Mouse (Mus musculus) cerebellum, adult 9-10 months (tissue): ENCODE measurements around the gene Muc13.
A peak's percentile ranks its signal among the peaks of the same experiment; 100 is the strongest.

Experiments used
- DNase-seq: peaks from one replicate; pipeline ENCODE4 v3.0.0; 2022

The Muc13 gene

DNA sequence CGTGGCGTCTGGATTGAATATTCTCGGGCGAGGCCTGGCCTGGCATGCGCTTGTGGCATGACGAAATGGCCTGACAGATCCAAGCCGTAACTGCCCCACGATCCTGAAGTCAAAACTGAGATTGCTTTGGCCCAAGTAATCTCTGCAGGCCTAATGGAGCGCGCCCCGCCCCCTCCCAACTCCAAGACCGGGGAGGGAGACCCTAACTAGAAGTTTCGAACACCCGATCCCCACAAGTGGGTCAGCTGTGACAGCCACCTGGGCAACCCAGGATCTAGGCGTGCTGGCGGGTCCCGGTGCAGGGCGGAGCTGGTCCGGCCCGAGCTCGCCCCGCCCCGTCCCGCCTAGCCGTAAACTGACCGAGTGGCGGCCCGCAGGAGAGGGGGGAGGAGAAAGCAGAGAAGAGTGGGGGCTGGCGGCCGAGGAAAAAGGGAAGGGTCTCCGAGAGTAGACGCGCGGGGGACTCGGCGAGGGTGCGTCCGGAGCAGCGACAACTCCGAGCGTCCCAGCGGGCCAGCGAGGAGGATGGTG, 35.5 kb downstream of the Muc13 start, which contains the start of gene Itgb5:
TSS of gene Itgb5 (plus strand) at position 365 of the 531 bp plus-strand sequence.
- DNase-seq: peak; percentile 82

DNA sequence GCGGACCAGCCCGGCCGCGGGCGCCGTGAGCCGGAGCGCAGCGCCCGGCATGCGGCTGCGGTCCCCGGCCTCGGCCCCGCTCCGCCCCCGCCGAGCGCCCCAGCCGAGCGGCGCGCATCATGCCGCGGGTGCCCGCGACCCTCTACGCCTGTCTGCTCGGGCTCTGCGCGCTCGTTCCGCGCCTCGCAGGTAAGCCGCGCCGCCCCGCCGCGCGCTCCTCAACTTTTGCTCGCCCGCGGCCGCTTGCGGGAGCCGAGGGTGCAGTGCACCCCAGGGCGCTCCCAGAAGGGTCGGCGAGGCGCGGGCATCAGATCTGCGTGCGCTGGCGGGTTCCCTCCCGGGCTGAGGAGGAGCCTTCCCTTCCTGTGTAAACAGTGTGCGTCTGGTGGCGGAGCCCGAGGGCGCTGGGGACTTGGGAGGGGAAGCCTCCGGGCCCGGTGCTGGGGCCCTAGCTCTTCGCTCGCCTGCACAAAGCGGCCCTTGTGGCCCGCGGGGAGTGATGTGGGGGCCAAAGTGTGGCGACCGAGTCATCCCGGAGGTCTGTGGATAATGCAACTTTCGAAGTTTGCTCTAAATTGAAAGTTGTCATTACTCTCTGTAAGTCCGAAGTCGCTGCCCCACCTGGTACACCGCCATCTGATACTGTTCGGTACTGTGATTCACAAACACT, 36.1 kb downstream of the Muc13 start:
- no peak for DNase-seq

DNA sequence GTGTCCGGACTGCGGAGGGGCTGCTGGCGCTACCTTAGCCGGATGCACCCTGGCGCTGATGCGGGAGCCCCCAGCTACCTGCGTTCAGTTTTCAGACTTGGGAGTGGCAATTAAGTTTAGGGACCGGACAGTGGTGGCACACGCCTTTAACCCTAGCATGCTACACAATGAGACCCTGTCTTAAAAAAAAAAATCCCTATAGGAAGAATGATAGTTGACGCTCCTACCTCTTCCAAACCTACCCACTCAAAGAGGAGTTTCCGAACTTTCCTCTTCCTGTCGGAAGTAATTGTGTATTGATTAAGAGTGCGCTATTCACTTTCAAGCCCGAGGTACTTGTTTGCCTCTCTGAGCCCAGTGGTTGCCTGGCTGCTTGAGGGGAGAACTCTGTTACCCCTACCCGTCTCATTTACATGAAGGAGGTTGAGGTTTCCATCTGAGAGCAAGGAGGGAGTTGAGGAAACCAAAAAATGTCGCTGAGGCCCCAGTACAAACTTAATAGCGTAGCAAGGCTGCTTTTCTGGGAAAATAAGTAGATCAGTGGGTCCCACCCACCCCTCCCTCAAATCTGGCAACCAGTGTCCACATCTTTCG, 36.8 kb downstream of the Muc13 start:
- no peak for DNase-seq

DNA sequence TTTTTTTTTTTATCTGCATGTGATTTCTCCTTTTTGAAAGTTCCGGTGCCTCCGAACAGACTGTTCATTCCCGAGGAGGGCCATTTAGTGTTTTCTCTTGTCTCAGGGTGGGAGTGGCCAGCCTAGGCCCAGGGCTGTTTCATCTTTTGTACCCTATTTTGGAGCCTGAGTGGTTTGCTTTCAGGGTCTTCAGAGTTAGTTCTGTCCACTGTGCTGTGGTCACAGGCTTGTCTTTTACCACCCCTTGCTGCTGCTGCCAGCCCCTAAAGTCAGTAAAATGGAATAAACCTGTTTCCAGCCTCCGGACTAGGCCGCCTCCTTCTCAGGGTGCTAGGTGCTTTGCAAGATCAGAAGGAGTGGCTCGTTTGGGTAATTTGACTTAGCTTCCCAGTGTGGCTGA, 38.2 kb downstream of the Muc13 start:
- DNase-seq: no peak

DNA sequence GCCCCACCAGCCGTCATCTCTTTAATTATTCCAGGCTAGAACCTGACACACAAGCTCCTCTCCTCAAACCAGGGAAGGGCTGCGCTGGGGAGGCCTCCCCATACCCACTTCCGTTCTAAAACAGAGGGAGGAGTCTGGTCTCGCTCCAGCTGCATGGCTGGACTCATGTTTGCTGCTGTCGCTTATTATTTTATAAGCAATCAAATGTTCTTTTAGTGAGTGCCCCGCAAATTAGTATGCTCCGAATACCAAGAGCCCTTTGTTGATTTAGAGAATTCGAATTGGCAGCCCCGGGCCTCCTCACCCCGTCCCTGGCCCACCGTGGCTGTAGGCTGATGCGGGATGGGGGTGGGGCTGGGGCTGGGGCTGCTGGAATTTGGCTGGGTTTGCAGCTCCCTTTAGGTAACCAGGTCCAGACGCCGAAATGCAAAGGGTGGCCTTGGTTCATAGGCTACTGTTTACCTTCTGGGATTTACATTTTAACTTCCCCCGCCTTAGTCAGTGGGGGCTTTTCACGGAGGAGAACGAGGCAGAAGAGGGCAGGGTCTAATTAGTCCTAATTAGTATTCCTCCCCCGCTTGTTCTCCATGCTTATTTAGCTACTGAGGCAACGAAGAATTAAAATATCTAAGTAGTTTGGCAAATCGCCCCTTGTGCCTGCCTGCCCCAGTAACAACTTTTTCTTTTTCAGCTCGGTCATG, 39.0 kb downstream of the Muc13 start:
- peak; percentile 46 for DNase-seq

DNA sequence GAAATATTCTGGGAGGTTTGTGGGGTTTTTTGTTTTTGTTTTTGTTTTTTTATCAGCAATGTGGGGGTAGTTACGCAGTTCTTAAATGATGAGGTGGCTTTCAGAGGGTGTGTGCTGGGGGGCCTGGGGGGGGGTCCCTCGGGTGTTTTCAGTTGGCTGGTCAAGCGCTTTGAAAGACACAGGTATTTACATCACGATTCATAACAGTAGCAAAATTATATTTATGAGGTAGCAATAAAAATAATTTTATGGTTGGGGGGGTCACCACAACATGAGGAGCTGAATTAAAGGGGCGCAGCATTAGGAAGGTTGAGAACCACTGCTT, 39.6 kb downstream of the Muc13 start:
- no peak for DNase-seq

DNA sequence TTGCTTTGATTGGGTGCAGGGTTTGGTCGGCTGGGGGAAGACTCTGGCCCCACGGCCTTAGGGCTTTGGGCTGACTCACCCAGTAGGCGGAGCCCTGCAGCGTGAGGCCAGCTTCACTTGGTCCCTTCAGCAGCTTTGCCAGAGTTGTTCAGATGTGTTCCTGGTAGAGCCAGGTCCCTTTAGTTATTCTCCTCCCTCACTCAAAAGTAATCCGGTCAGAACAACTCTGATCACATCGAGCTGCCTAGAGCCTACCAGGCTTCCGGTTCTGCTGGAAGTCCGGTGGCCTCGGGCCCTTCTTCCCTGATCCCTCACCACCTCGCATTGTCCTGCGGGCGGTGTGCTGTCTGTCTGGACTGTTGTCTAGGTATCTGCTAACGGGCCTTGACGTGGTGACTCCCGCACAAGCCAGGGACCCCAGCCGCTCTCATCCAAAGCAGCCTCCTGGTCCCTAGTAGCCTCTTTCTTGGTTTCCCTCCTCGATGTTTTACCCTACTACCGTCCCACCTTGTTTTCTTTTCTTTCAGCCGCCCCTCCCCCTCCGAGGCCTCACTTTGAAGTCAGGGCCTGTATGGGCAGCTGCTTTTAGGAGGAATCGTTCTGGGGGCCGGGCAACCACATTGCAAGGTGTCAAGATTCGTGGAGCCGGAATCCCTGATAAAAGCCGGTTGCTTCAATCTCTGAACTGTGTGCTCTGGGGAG, 40.1 kb downstream of the Muc13 start:
- peak; percentile 35 for DNase-seq

DNA sequence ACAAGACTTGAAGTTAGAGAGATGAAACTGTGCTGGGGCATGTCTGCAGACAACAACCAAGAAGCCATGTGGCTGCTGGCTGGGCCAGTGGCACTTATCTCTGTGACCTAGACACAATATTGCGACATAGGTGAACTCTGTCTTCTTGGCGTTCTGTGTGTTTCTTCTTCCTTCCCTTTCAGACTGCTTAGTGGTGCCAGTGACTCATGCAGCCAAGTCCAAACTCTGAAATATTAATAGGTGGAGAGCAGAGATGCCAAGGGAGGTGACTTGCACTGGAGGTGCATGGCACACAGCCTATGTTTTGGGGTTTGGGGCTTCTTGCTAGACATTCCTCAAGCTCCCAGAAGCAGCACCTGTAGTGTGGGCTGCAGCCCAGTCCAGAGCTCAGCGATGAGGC, 42.8 kb downstream of the Muc13 start:
- DNase-seq: no peak

DNA sequence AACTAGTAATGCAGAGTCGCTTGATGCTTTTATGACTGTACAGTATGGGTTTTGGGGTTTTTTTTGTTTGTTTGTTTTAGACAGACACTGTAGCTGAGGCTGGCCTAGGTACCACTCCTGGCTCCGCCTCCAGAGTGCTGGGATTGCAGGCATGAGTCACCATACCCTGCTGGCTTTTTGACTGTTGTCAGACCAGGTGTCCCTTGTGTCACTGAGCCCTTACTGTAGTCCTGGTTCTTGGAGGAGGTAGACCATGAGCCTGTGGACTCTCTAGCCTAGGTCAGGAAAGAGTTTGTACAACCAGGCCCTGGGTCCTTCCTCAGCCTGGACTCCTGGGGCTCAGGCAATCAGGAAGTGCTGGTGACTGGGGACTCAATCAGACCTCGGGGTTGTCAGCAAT, 43.4 kb downstream of the Muc13 start:
- peak; percentile 70 for DNase-seq

DNA sequence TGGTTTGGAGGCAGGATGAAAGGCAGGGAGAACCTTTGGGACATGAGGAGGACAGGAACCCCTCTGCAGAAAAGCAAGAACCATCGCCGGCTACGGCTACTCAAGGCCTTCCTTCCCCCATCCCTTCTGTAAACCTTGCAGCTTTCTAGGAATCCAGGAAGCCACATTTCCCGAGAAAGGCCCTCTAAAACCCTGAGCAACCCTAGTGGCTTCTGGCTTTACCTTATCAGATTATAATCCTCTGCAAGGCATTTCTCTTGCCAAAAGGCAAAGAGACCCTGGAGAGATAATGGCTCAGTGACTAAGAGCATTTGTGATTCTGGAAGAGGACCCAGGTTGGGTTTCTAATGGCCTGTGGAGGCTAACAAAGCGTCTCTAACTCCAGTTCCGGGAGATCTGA, 46.8 kb downstream of the Muc13 start:
- no peak for DNase-seq

DNA sequence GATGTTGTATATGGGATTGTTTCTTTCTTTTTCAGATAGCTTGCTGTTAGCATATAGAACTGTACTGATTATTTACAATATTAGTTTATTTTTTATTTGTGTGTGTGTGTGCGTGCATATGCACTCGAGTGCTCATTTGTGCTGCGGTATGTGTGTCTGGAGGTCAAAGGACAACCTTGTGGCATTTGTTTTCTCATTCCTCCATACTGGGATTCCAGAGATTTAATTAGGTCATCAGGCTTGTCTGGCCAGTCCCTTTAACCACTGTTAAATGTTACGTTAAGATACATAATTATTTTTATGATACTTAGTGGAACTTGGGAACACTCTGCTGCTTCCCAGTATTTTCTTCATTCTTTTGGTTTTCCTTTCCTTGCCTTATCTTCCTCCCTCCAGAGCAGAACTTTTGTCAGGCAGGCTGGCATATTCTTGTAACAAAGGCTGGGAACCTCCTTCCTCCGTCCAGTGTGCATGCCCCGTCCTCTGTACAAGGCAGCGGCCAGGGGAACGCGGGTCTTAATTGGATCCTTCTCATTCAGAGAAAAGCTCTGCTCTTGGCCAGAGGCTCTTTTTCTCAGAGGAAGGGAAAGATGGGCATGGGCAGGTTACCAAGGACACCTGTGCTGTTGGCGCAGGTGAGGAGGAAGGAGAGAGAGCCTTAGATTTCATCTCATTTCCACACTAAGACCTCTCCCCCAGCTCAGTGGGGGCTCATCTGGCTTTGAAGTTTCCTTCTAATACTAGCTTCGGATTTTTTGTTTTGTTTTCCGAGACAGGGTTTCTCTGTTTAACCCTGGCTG, 48.4 kb downstream of the Muc13 start:
- peak; percentile 54 for DNase-seq

DNA sequence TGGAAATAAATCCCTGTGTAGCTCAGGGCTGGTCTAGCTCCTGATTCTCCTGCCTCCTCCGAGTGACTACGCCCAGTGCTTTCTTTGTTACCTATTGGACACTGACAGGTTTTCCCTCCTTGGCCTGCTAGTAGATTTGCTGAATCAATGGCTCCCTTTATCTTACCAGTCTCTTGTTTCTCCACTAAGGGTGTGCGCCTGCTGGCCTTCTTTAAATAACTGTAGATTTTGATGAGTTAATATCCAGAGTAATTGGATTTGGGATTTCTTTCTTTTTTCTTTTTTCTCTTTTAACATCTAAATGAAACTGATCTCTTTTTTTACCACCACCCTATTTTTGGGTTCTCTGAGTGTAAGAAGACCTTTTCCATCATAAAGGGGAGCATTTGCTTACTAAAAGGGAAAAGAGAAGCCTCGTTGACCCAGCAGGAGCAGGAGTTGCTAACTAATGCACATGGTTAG, 50.3 kb downstream of the Muc13 start:
- no peak for DNase-seq

DNA sequence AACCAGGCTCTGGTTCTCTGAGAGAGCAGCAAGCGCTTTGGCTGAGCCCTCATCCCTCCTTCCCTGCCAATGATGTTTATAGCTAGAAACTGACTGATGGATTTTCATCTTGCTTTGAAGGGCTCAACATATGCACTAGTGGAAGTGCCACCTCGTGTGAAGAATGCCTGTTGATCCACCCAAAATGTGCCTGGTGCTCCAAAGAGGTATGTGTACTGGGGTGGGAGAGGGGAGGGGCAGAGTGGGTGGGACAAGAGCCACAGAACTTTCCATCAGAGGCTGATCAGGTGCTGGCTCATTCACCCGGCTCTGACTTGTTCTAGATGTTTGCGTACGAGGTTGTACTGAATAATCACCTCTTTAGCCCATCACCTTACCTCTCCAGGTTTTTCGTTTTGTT, 51.0 kb downstream of the Muc13 start:
- no peak for DNase-seq

DNA sequence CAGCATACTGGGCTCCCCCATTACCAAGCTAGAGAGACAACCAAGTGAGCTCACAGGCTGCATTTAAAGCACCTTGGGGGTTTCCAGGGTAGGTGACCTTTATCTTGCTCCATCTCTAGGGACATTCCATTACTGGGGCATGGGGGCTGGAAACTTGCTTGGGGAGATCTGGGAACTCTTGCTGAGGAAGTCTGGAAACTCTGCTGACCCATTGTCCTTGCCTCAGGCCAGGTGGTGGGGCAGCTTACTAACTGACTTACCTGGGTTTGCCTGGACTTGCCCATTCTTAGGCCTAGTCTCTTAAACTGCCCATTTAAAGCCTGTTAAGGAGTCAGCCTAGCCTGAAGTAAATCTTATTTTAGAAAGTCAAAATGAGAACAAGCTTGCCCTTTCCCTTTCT, 59.4 kb downstream of the Muc13 start:
- no peak for DNase-seq

DNA sequence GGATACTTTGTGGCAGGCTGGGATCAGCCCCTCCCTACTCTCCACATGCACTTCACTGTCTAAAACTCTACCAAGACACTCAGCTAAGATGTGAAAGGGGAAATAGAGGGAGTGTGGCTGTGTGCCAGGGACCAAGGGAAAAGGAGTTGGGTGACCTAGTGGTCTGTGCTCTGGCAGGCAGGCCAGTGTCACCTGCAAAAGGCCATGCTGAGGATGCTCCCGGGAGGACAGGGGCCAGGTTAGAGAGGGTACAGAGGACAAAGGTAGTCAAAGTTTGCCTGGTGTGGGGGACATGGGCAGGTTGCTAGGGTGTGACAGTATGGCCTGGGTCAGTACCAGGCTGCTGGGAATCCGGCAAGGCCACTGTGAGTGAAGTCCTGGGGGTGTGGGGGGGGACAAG, 64.9 kb downstream of the Muc13 start:
- DNase-seq: no peak

DNA sequence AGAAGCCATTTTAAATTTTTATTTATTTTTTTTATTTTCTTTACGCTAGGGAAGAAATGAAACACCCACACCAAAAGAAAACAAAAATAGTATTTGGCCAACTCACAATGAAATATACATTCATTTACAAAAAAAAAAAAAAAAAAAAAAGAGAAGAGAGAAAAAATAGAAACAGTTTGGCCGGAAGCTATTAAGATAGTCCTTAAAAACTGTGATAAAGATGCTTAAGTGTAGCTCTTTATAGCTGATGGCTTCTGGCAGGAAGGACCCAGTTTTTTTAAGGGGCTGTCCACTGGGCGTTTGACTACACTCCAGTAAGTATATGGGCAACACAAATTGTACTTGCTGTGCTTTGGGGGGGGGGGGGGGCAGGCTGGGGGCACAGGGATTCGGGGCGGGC, 65.5 kb downstream of the Muc13 start:
- DNase-seq: no peak

DNA sequence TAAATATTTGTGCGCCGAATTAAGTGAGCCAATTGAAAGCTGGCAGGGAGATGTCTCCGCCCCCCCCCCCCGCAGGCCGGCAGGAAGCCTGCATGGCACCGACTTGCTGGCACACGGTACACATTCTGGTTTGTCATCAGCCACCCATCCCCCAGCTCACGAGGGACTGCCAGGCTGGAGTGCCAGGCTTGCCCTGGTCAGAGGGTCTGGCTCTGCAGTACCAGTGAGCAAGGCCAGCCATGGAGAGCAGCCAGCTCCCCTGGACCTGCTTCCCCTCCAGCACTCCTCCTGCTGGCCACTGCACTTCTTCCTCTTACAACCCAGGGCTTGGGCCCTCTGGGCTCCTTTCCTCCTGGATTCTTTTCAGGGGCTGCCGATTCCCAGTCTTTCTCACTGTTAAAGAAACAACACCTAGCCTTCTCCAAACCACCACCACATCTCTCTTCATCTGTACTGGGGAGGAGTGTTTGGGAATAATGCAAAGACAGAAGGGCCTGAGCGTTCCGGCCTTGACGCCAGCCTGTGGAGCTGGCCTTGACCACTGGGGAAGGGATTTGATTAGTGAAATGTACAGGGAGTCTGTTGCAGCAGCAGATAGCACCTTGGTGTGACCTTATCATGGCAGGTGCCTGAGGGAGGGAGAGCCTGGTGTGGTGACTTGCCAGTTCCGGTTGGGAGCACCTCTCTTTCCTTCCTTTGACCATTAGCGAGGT, 66.3 kb downstream of the Muc13 start:
- peak; percentile 97 for DNase-seq

DNA sequence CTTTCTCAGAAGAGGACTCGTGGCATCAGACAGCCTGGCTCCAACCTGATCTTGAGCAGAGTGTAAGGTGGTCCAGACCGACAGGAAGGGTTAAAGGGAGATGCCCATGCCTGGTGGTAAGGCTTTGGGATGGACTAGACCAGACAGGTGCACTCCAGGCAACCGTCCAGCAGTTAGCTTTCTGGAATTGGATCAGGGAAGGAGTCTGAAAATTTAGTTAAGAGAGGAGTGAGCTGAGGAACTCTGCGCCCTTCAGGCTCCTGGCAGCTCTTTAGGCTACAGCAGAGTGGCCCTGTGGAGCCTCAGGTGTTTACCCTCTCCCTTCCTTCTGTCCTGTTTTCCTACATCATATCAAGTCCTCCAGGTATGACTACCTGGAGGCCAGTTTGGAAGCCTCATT, 68.6 kb downstream of the Muc13 start:
- DNase-seq: peak; percentile 74

DNA sequence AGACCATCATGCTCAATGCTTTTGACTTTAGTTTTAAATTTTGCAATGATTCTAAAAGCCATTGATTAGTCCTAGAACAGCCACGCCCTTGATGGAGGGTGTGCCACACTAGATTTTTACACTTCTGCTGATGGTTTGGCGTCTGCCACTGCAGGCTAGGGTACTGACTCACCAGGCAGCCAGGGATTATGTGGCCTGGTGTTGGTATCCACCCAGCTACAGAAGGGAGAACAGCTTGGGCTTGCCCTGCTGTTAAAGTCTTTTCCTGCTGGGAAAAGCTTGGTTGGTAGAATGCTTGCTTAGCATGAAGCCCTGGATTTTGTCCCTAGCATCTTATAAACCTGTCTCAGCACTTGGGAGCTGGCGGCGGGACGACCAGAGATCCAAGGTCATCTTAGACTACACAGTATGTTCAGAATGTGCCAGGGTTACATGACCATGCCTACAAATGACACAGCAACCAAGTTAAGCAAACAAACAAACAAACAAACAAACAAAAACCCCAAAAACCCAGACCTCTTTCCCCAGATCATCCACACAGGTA, 69.4 kb downstream of the Muc13 start:
- DNase-seq: peak; percentile 70
